Mouse (Mus musculus): ENCODE results near the gene Efna5. TPM values are rescaled to one million over a fixed set of nuclear protein-coding genes. Genes with fewer than 3 reads are reported as not detected.

Gene Efna5
- polyA plus RNA-seq, 1 experiment from 2014 or later, result 41.6 TPM

GRCm38 (mm10) chr17:62813461-62813860 is 67.7 kb downstream of the Efna5 start:
- no peak overlapping the region for H3K4me2 ChIP-seq (replicated peaks)
- H3K4me3 ChIP-seq, result no peak overlapping the region
- H3K4me1 ChIP-seq, result peaks cover 12% of the 10 kb centered on the region
- ATAC-seq (ENCODE audit: low FRiP score, low read depth), result no peak
- no peaks in the 10 kb centered on the region for H3K36me3 ChIP-seq
- no peak overlapping the region for H3K9ac ChIP-seq
- no peaks in the 10 kb centered on the region for H3K9me3 ChIP-seq
- H3K27me3 ChIP-seq (replicated peaks), result no peaks in the 10 kb centered on the region
- no peak overlapping the region for H3K27ac ChIP-seq
- WGBS, result 76% methylated on average over 6 of the region's 6 CpGs

- no peak overlapping the region for H3K4me3 ChIP-seq
- H3K27me3 ChIP-seq (replicated peaks), result no peaks in the 10 kb centered on the region
- no peak for ATAC-seq (ENCODE audit: low FRiP score, low read depth)
- no peak overlapping the region for H3K9ac ChIP-seq
- no peak overlapping the region for H3K4me2 ChIP-seq (replicated peaks)
- no peaks in the 10 kb centered on the region for H3K4me1 ChIP-seq
- no peaks in the 10 kb centered on the region for H3K36me3 ChIP-seq
- WGBS, result 96% methylated on average over 4 of the region's 4 CpGs
- no peak overlapping the region for H3K27ac ChIP-seq
- H3K9me3 ChIP-seq, result no peaks in the 10 kb centered on the region
Measured at GRCm38 (mm10) chr17:62807891-62808290, 73.2 kb downstream of the Efna5 start.

GRCm38 (mm10) chr17:62806646-62807045 is 74.5 kb downstream of the Efna5 start:
- H3K4me1 ChIP-seq, result no peaks in the 10 kb centered on the region
- ATAC-seq (ENCODE audit: low FRiP score, low read depth), result no peak
- no peaks in the 10 kb centered on the region for H3K27me3 ChIP-seq (replicated peaks)
- H3K9me3 ChIP-seq, result no peaks in the 10 kb centered on the region
- WGBS, result 96% methylated on average over 6 of the region's 6 CpGs
- no peaks in the 10 kb centered on the region for H3K36me3 ChIP-seq
- H3K27ac ChIP-seq, result no peak overlapping the region
- no peak overlapping the region for H3K4me2 ChIP-seq (replicated peaks)
- no peak overlapping the region for H3K4me3 ChIP-seq
- no peak overlapping the region for H3K9ac ChIP-seq

GRCm38 (mm10) chr17:62802748-62803147 is 78.4 kb downstream of the Efna5 start:
- Histone ChIP-seq H3K27ac (no peak overlapping the region), H3K4me1 (no peaks in the 10 kb centered on the region), H3K4me2 (replicated peaks) (no peak overlapping the region), H3K36me3 (no peaks in the 10 kb centered on the region), H3K27me3 (replicated peaks) (no peaks in the 10 kb centered on the region), H3K9ac (no peak overlapping the region), H3K4me3 (no peak overlapping the region), H3K9me3 (no peaks in the 10 kb centered on the region)
- no peak for ATAC-seq (ENCODE audit: low FRiP score, low read depth)
- 91% methylated on average over 6 of the region's 6 CpGs for WGBS

GRCm38 (mm10) chr17:62797272-62797671 is 83.8 kb downstream of the Efna5 start:
- Histone ChIP-seq H3K27ac (no peak overlapping the region), H3K9ac (no peak overlapping the region), H3K9me3 (no peaks in the 10 kb centered on the region), H3K36me3 (no peaks in the 10 kb centered on the region), H3K4me2 (replicated peaks) (no peak overlapping the region), H3K27me3 (replicated peaks) (no peaks in the 10 kb centered on the region), H3K4me3 (no peak overlapping the region), H3K4me1 (0 out of 2 replicates have a peak, but pooled peaks cover 4% of the 10 kb centered on the region)
- ATAC-seq (ENCODE audit: low FRiP score, low read depth), result no peak
- 93% methylated on average over 3 of the region's 3 CpGs for WGBS

GRCm38 (mm10) chr17:62789291-62790290 is 91.5 kb downstream of the Efna5 start:
- ATAC-seq (ENCODE audit: low FRiP score, low read depth), result no peak
- H3K27ac ChIP-seq, result no peak overlapping the region
- no peaks in the 10 kb centered on the region for H3K36me3 ChIP-seq
- H3K4me1 ChIP-seq, result peaks cover 11% of the 10 kb centered on the region; the same call in 1 of the 2 replicates
- no peaks in the 10 kb centered on the region for H3K27me3 ChIP-seq (replicated peaks)
- H3K9me3 ChIP-seq, result no peaks in the 10 kb centered on the region
- 44% methylated on average over 15 of the region's 15 CpGs for WGBS
- H3K4me3 ChIP-seq, result no peak overlapping the region
- H3K4me2 ChIP-seq (replicated peaks), result no peak overlapping the region
- no peak overlapping the region for H3K9ac ChIP-seq

- no peak overlapping the region for H3K4me2 ChIP-seq (replicated peaks)
- H3K4me1 ChIP-seq, result peaks cover 14% of the 10 kb centered on the region; the same call in 1 of the 2 replicates
- ATAC-seq (ENCODE audit: low FRiP score, low read depth), result no peak
- H3K9ac ChIP-seq, result no peak overlapping the region
- 50% methylated on average over 6 of the region's 6 CpGs for WGBS
- no peak overlapping the region for H3K27ac ChIP-seq
- no peaks in the 10 kb centered on the region for H3K9me3 ChIP-seq
- H3K36me3 ChIP-seq, result no peaks in the 10 kb centered on the region
- no peak overlapping the region for H3K4me3 ChIP-seq
- no peaks in the 10 kb centered on the region for H3K27me3 ChIP-seq (replicated peaks)
Measured at GRCm38 (mm10) chr17:62788783-62789182, 92.3 kb downstream of the Efna5 start.

- no peak for ATAC-seq (ENCODE audit: low FRiP score, low read depth)
- no peaks in the 10 kb centered on the region for H3K9me3 ChIP-seq
- peaks cover 11% of the 10 kb centered on the region; the same call in 1 of the 2 replicates for H3K4me1 ChIP-seq
- no peak overlapping the region for H3K4me3 ChIP-seq
- H3K27me3 ChIP-seq (replicated peaks), result no peaks in the 10 kb centered on the region
- no peak overlapping the region for H3K27ac ChIP-seq
- H3K9ac ChIP-seq, result no peak overlapping the region
- H3K4me2 ChIP-seq (replicated peaks), result no peak overlapping the region
- WGBS, result 45% methylated on average over 3 of the region's 3 CpGs
- no peaks in the 10 kb centered on the region for H3K36me3 ChIP-seq
Measured at GRCm38 (mm10) chr17:62787855-62788254, 93.3 kb downstream of the Efna5 start.

GRCm38 (mm10) chr17:62786602-62786907 is 94.6 kb downstream of the Efna5 start:
- peaks cover 10% of the 10 kb centered on the region; the same call in 1 of the 2 replicates for H3K4me1 ChIP-seq

GRCm38 (mm10) chr17:62785781-62786601 is 95.1 kb downstream of the Efna5 start:
- Histone ChIP-seq H3K27ac (no peak overlapping the region), H3K9ac (no peak overlapping the region), H3K9me3 (no peaks in the 10 kb centered on the region), H3K4me1 (peaks cover 10% of the 10 kb centered on the region; the same call in 1 of the 2 replicates), H3K4me3 (no peak overlapping the region), H3K4me2 (replicated peaks) (no peak overlapping the region), H3K36me3 (no peaks in the 10 kb centered on the region), H3K27me3 (replicated peaks) (no peaks in the 10 kb centered on the region)
- no peak for ATAC-seq (ENCODE audit: low FRiP score, low read depth)
- 65% methylated on average over 4 of the region's 4 CpGs for WGBS

More at GRCm38 (mm10) chr17:62786602-62786907, 94.6 kb downstream of the Efna5 start:
- H3K9me3 ChIP-seq, result no peaks in the 10 kb centered on the region
- no peak overlapping the region for H3K4me2 ChIP-seq (replicated peaks)
- no peaks in the 10 kb centered on the region for H3K36me3 ChIP-seq
- no peak overlapping the region for H3K27ac ChIP-seq
- H3K4me3 ChIP-seq, result no peak overlapping the region
- H3K27me3 ChIP-seq (replicated peaks), result no peaks in the 10 kb centered on the region
- 34% methylated on average over 7 of the region's 7 CpGs for WGBS
- H3K9ac ChIP-seq, result no peak overlapping the region
- ATAC-seq (ENCODE audit: low FRiP score, low read depth), result no peak

GRCm38 (mm10) chr17:62784274-62785171 is 96.6 kb downstream of the Efna5 start:
- H3K27me3 ChIP-seq (replicated peaks), result no peaks in the 10 kb centered on the region
- H3K4me2 ChIP-seq (replicated peaks), result peak overlapping the region; percentile 56
- H3K4me3 ChIP-seq, result 0 out of 2 replicates have a peak overlapping the region, but pooled peaks have one; percentile 3
- peaks cover 10% of the 10 kb centered on the region; the same call in 1 of the 2 replicates for H3K4me1 ChIP-seq
- no peaks in the 10 kb centered on the region for H3K9me3 ChIP-seq
- H3K9ac ChIP-seq, result no peak overlapping the region
- H3K27ac ChIP-seq, result no peak overlapping the region
- 30% methylated on average over 27 of the region's 27 CpGs for WGBS
- no peak; the same call in none of the 2 replicates for ATAC-seq (ENCODE audit: low FRiP score, low read depth)
- no peaks in the 10 kb centered on the region for H3K36me3 ChIP-seq
